Mouse (Mus musculus) cerebellum, adult 2 months (tissue): ENCODE measurements at regions not wholly inside any gene's neighbourhood (a gene's known extent, or its start where the extent isn't known, plus 50 kb on each side); places are given as distances from the start of the nearest gene placed in this dataset.

Experiments
- CTCF ChIP-seq: fragments of 200-500 bp; IDR thresholded peaks from 2 replicates; pipeline ENCODE4 v1.5.1; 2011; ENCODE audit warnings: low read depth, mild to moderate bottlenecking, control low read depth, low read length, moderate library complexity, borderline replicate concordance; ENCODE audit not compliant: insufficient read depth
- POLR2A ChIP-seq: fragments of 200-500 bp; IDR thresholded peaks from 2 replicates; pipeline ENCODE4 v1.6.1; 2011; ENCODE audit warnings: low read length, control low read depth, borderline replicate concordance; ENCODE audit not compliant: insufficient read depth

- no peak for TF ChIP-seq CTCF
- no peak for TF ChIP-seq POLR2A
Measured at GRCm38 (mm10) chr12:110023192-110024101, 255.4 kb upstream of the Dio3 start.
